Mouse (Mus musculus): Measurements from ENCODE around the gene Pycr2.
A peak's percentile ranks its signal among the peaks of the same experiment; 100 is the strongest.
"Not testable (repeated sequence)": the region's sequence is repeated elsewhere in the genome, so short reads cannot be mapped to it uniquely, and the experiment has no call there.

Pycr2 gene

GRCm38 (mm10) chr1:180904039-180904814 is at the start of gene Pycr2:
Gene Pycr2, plus strand, starts transcription at chr1:180904293.
- DNase-seq (ENCODE audit: low spot score): peak; percentile 90

GRCm38 (mm10) chr1:180858763-180859162 is 45.3 kb upstream of the Pycr2 start:
- no peak for DNase-seq (ENCODE audit: low spot score)

DNA sequence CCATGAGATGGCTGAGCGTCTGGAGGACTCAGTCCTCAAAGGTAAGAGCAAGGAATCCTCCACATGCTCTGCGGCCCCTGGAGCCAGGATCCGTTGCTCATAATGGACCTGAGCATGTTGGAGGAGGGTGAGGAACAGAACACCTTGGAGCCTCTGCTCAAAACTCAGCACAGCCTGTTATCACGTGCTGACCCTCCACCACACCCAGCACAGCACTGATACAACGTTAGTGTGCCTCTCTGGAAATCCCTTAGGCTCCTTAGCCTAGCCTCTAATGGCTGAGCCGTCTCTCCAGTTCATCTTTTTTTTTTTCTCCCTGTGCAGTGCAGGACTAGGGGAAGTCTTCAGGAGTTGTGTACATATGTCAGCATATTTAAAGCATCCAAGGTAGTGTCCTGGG is 44.1 kb upstream of the Pycr2 start:
- no peak for DNase-seq (ENCODE audit: low spot score)

DNA sequence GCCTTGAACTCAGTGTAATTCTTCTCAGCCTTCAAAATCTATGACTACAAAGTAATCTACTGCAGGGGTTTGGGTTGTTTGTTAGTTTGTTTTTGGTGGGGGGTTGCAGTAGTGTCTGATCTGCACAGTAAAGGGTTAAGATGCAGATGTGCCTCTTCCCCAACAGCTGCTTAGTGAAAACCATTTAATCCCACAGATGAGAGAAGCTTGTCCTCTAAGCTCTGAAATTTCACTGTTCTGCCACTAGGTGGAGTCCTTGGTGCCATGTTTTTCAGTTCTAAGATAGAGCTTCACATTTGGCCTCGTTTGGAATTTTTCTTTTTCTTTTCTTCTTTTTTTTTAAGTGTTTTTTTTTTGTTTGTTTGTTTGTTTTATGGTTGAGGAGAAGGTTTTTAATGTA is 40.5 kb upstream of the Pycr2 start:
- no peak for DNase-seq (ENCODE audit: low spot score)

DNA sequence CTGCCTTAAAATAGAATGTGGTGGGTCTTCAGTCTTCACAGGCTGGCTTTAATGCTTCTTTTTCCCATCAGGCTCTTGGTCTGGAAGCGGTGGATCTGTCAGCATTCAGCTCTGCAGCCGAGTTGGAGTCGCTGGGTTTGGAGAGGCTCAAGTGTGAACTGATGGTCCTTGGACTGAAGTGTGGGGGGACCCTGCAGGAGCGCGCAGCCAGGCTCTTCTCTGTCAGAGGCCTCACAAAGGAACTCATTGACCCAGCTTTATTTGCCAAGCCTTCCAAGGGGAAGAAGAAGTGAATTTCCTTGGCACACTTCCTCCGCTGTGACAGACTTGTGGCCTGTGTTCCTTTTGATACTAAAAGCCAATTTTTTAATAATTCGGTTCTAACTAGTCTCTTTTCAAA is 38.1 kb upstream of the Pycr2 start:
- DNase-seq (ENCODE audit: low spot score): no peak

DNA sequence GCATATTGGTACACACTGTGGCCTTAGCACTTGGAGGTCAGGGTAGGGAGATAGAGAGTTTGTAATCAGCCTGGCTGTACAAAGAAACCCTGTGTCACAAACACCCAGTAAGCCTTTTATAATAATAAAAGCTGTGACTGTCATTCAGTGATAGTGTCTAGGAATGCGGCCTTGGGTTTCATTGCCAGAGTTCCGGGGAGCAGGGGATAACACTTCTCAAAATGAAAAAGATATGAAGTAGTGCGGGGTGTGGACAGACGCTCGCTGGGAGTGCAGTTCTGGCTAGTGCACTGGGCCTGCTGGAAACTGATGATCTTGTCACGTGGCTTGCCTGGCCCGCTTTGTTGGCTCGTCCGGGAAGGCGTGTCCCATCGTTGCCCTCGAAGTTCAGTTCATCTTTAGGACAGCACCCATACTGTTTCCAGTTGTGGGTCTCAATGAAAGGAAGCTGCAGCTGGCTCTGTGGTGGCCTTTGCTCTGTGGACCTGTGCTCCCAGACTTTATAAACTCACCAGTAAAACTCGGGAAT is 33.9 kb upstream of the Pycr2 start:
- no peak for DNase-seq (ENCODE audit: low spot score)

DNA sequence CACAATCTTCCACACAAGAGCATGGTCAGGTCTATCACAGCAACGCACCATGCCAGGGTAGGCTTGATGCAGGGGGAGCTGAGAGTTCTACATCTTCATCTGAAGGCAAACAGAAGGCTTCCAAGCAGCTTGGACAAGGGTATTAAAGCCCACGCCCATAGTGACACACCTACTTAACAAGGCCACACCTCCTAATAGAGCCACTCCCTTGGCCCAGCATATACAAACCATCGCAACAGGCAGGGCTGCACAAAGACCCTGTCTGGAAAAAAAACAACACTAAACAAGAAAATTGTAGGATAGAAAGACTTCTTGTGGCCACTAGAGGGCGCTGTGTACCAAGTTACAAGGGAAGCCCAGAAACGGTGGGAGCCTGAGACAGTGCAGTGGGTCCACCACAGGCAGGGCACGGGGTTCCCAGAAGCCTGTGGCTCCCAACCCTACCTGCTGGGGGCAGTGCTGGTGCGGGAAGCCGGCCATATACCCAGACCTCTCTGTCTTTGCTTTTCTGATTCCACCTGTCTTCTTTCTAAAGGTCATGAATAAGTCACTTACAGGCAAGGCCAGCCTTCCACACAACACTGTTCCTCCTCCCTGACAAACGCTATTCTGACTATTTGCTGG is 30.1 kb upstream of the Pycr2 start:
- no peak for DNase-seq (ENCODE audit: low spot score)

- DNase-seq (ENCODE audit: low spot score): no peak
Observed at GRCm38 (mm10) chr1:180874615-180875014, 29.5 kb upstream of the Pycr2 start.

DNA sequence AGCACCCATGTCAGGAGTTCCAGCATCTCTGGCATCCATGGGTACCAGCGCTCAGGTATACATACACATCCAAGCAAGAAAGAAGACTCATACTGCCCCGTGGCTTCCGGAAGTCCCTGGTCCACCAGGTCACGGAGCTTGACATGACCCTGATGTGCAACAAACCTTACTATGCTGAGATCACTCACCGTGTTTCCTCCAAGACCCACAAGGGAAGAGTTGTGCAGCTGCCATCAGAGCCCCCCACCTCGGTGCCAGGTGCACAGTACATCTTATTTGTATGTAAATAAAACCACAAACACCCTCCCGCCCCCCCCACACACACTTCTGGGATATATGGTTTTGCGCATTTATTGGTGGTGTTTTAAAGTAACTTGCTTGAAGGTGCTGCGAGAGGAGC is 29.0 kb upstream of the Pycr2 start:
- no peak for DNase-seq (ENCODE audit: low spot score)

DNA sequence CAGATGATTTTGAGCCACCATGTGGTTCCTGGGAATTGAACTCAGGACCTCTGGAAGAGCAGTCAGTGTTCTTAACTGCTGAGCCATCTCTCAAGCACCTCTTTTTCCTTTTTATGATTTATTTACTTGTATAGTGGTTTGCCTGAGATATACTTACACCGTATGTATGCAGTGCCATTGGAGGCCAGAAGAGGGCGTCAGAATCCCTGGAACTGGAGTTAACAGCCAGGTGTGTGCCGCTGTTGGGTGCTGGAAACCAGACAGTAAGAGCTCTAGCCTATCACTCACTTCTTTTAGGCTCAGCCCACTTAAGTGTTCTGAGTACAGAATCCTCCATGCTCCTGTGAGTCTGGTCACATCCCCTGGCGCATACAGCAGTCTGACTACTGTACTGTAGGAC is 26.6 kb upstream of the Pycr2 start:
- no peak for DNase-seq (ENCODE audit: low spot score)

DNA sequence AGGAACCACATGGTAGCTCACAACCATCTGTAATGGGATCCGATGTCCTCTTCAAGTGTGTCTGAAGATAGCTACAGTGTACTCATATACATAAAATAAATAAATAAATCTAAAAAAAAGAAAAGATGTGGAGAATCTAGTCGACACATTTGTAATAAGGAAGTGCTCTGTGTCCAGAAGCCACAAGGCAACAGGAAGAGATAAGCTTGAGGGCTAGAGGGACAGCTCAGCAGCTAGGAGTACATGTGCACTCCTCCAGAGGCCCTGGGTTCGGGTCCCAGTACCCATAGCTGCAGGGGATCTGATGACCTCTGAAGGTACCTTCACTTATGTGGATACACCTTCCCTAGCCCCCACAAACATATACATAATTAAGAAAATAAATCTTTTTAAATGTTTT is 22.3 kb upstream of the Pycr2 start:
- DNase-seq (ENCODE audit: low spot score): no peak

GRCm38 (mm10) chr1:180883731-180884130 is 20.4 kb upstream of the Pycr2 start:
- no peak for DNase-seq (ENCODE audit: low spot score)

DNA sequence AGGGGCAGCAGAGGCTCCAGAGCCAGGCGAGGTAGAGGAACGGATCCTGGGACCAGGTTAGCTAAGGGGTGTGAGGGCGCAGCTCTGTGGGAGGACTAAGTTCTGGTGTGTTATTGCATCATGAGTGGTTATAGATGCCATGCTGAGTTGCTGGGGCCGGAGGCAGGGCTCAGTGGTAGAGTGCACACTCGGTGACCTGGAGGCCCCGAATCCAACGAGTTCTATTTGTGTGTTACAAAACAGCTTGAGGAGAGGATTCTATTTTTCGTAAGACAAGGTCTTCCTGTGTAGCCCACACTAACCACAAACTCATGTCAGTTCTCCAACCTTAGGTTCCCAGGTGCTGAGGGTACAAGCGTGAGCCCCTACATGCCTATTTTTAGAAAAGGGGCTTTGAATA is 19.6 kb upstream of the Pycr2 start:
- DNase-seq (ENCODE audit: low spot score): no peak

GRCm38 (mm10) chr1:180888556-180889042 is 15.5 kb upstream of the Pycr2 start:
- DNase-seq (ENCODE audit: low spot score): no peak

DNA sequence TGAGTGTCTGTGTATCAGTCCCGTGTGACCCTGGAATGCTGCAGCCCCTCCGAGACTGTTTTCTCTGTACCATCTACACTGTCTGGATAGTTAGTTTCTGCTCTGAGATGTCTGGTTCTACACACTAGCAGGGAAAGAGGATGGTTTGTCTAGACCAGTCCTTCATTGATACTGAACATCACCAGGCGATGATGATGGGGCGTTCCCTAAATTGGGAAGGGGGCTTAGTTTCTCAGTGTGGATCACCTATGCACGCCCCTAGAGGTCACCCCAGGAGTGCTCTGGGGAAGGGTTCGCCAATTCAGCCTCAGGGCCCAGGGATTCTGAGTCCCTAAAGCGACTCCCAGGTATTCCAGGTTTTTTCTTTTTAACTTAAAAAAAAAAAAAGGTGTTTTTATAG is 14.9 kb upstream of the Pycr2 start:
- no peak for DNase-seq (ENCODE audit: low spot score)

GRCm38 (mm10) chr1:180889841-180890240 is 14.3 kb upstream of the Pycr2 start:
- DNase-seq (ENCODE audit: low spot score): no peak

GRCm38 (mm10) chr1:180892808-180893207 is 11.3 kb upstream of the Pycr2 start, which contains the start of gene Lefty2:
Gene Lefty2, plus strand, starts transcription at chr1:180893108.
- no peak for DNase-seq (ENCODE audit: low spot score)

DNA sequence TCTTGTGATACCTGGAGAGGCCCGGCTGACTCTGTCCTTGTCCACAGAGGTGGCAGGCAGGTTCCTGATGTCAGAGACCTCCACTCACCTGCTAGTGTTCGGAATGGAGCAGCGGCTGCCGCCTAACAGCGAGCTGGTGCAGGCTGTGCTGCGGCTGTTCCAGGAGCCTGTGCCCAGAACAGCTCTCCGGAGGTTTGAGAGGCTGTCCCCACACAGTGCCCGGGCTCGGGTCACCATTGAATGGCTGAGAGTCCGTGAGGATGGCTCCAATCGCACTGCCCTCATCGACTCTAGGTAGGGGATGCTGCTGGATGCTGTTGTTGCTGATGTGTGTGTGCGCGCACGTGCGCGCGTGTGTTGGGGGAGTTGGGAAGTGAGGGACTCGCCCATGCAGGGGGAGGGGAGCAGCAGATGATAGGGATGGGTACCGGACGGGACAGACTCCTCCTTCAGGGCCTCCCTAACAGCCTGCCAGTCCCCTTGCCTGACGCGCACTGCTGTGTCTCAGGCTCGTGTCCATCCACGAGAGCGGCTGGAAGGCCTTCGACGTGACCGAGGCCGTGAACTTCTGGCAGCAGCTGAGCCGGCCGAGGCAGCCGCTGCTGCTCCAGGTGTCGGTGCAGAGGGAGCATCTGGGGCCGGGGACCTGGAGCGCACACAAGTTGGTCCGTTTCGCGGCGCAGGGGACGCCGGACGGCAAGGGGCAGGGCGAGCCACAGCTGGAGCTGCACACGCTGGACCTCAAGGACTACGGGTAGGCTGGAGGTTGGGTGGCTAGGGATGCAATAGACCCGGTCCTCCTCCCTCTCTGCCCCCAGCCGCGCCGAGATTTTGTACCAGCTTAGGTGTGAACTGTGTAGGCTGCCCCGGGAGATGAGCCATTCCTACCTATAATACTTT is 9.8 kb upstream of the Pycr2 start:
- DNase-seq (ENCODE audit: low spot score): not testable (repeated sequence)

DNA sequence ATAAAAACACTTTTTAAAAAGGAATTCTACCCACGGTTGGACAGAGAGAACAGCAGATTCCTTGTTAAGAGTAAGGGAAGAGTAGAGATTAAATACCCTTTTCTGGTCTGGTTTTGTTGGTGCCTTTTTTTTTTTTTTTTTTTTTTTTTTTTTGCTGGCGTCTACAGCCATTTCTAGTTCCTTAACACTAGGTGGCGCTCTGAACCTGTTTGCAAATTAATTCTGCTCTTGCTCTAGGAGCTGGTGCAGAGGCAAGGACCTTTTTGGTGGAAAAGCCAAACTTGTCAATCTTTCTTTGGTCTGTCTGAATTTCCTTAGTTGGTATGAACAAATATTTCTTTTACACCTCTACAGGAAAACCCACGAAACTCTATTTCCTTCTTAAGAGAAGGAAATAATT is 3.0 kb upstream of the Pycr2 start:
- no peak for DNase-seq (ENCODE audit: low spot score)

DNA sequence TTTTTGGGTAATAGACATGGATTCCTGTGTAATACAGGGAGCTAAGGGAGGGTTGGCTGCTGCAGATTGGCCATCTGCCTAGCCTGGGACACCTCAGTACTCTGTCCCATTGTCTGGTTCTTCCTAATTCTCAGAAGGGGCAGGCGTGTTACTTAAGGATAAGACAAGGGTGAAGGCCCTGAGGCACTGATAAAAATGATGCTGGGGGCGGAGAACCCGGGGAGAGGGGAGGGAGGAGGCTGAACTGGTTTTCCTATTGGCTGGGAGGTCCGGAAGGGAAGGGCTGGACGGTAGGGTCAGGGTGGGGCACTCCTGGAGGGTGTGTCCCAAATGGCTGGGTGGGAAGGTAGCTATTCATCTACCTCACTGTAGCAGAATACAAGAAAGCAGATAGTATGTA is 1.2 kb upstream of the Pycr2 start:
- DNase-seq (ENCODE audit: low spot score): no peak

- no peak for DNase-seq (ENCODE audit: low spot score)
Observed at GRCm38 (mm10) chr1:180903666-180904038, 441 bp upstream of the Pycr2 start.

- DNase-seq (ENCODE audit: low spot score): no peak
Observed at GRCm38 (mm10) chr1:180904815-180905080, 655 bp downstream of the Pycr2 start.

DNA sequence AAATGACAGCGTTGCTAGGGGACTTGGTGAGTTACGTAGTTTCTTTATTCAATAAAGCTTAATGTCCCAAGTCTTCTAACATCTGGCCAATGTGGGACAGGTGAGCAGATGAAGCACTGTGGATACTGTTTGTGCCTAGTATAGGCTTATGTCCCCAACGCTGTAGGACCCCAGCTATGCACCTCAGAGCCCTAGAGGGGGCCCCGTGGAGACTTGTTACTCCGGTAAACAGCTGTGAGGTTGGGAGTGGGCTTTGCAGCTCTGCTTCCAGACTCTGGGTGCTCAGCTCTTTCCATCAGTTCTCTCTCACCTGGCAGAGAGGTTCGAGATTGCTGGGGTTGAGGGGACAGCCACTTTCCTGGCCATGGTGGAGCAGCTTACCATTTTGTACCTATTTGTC is 1.2 kb downstream of the Pycr2 start:
- DNase-seq (ENCODE audit: low spot score): no peak

All from left cerebral cortex, adult 11 months (tissue).